Mouse (Mus musculus) gastrocnemius, postnatal 4 days (tissue): ENCODE data around the gene Arhgap32. TPM values are rescaled to one million over a fixed set of nuclear protein-coding genes. Genes with fewer than 3 reads are reported as not detected.

ENCODE experiments used
- DNase-seq, 2 experiments: peaks; one replicate each; pipeline ENCODE4 v3.0.0; 2021 to 2022; ENCODE audit warnings: low spot score in 2 of 2, mixed read lengths in 2 of 2
- total RNA-seq, 2 experiments: library from RNA; stranded (reverse); gene quantifications; 2 replicates each; pipeline ENCODE4 v1.2.3; 2021

The Arhgap32 gene
- total RNA-seq, 2 experiments from 2014 or later = 41.7 to 45.6 TPM

- no peak for DNase-seq
These were observed 70.6 kb downstream of the Arhgap32 start for GRCm38 (mm10) chr9:32186489-32186888.

- no peak for DNase-seq
These were observed 76.5 kb downstream of the Arhgap32 start for GRCm38 (mm10) chr9:32192295-32193073.

GRCm38 (mm10) chr9:32204450-32204990 lies 88.6 kb downstream of the Arhgap32 start:
- DNase-seq = no peak

GRCm38 (mm10) chr9:32207133-32207532 lies 91.2 kb downstream of the Arhgap32 start:
- DNase-seq = no peak

GRCm38 (mm10) chr9:32208071-32208470 lies 92.1 kb downstream of the Arhgap32 start:
- no peak for DNase-seq

GRCm38 (mm10) chr9:32216820-32217567 lies 101.1 kb downstream of the Arhgap32 start:
- no peak for DNase-seq

GRCm38 (mm10) chr9:32219400-32219799 lies 103.5 kb downstream of the Arhgap32 start:
- DNase-seq = no peak

GRCm38 (mm10) chr9:32222184-32222583 lies 106.2 kb downstream of the Arhgap32 start:
- no peak for DNase-seq

- DNase-seq = no peak
These were observed 108.0 kb downstream of the Arhgap32 start for GRCm38 (mm10) chr9:32223739-32224529.

- DNase-seq = no peak
These were observed 109.0 kb downstream of the Arhgap32 start for GRCm38 (mm10) chr9:32224937-32225336.

- DNase-seq = no peak
These were observed 109.6 kb downstream of the Arhgap32 start for GRCm38 (mm10) chr9:32225584-32225983.

GRCm38 (mm10) chr9:32227034-32227433 lies 111.1 kb downstream of the Arhgap32 start:
- no peak for DNase-seq

GRCm38 (mm10) chr9:32233593-32233992 lies 117.7 kb downstream of the Arhgap32 start:
- DNase-seq = no peak

- no peak for DNase-seq
These were observed 119.0 kb downstream of the Arhgap32 start for GRCm38 (mm10) chr9:32234767-32235489.

- DNase-seq = no peak
These were observed 123.0 kb downstream of the Arhgap32 start for GRCm38 (mm10) chr9:32238899-32239298.

GRCm38 (mm10) chr9:32239427-32239826 lies 123.5 kb downstream of the Arhgap32 start:
- DNase-seq = no peak

- no peak for DNase-seq
These were observed 124.5 kb downstream of the Arhgap32 start for GRCm38 (mm10) chr9:32240449-32240848.

- DNase-seq = no peak
These were observed 125.8 kb downstream of the Arhgap32 start for GRCm38 (mm10) chr9:32241637-32242199.

GRCm38 (mm10) chr9:32242921-32243617 lies 127.1 kb downstream of the Arhgap32 start:
- no peak for DNase-seq

GRCm38 (mm10) chr9:32245237-32245636 lies 129.3 kb downstream of the Arhgap32 start:
- no peak for DNase-seq
